Mouse (Mus musculus): ENCODE measurements around the gene Spo11. TPM values are rescaled to one million over a fixed set of nuclear protein-coding genes. Genes with fewer than 3 reads are reported as not detected.

The Spo11 gene
- not detected for polyA plus RNA-seq (2014; fragmentation: Illumina TruSeq; extraction: RNeasy Lipid Tissue Mini Kit (QIAGEN cat#74804); ENCODE audit: low read depth, low replicate concordance)

GRCm38 (mm10) chr2:172977409-172978130 is at the start of gene Spo11:
Gene Spo11 (plus strand): TSS chr2:172977700.

GRCm38 (mm10) chr2:172940003-172940798 is 37.3 kb upstream of the Spo11 start, which contains the start of gene Bmp7:
Gene Bmp7 (minus strand): TSS chr2:172940321.

GRCm38 (mm10) chr2:172999630-173000284 is 22.3 kb downstream of the Spo11 start, which contains the start of gene Rae1:
Gene Rae1 (plus strand): TSS chr2:173000117.

GRCm38 (mm10) chr2:173020430-173020829 is 42.9 kb downstream of the Spo11 start, which contains the start of gene Rbm38:
Gene Rbm38 (plus strand): TSS chr2:173020498.

Other genes with a start within 250 kb of the Spo11 start
- 0.13 TPM for gene Bmp7, start 37.4 kb upstream of the Spo11 start, polyA plus RNA-seq (2014; fragmentation: Illumina TruSeq; extraction: RNeasy Lipid Tissue Mini Kit (QIAGEN cat#74804); ENCODE audit: low read depth, low replicate concordance)
- gene Rae1, start 22.4 kb downstream of the Spo11 start, polyA plus RNA-seq (2014; fragmentation: Illumina TruSeq; extraction: RNeasy Lipid Tissue Mini Kit (QIAGEN cat#74804); ENCODE audit: low read depth, low replicate concordance): 15.5 TPM
- gene Rbm38, start 42.8 kb downstream of the Spo11 start, polyA plus RNA-seq (2014; fragmentation: Illumina TruSeq; extraction: RNeasy Lipid Tissue Mini Kit (QIAGEN cat#74804); ENCODE audit: low read depth, low replicate concordance): not detected
- gene Ctcfl, start 141.8 kb downstream of the Spo11 start, polyA plus RNA-seq (2014; fragmentation: Illumina TruSeq; extraction: RNeasy Lipid Tissue Mini Kit (QIAGEN cat#74804); ENCODE audit: low read depth, low replicate concordance): 0.45 TPM
- gene Pck1, start 175.3 kb downstream of the Spo11 start, polyA plus RNA-seq (2014; fragmentation: Illumina TruSeq; extraction: RNeasy Lipid Tissue Mini Kit (QIAGEN cat#74804); ENCODE audit: low read depth, low replicate concordance): 660 TPM
- gene Zbp1, start 241.2 kb downstream of the Spo11 start, polyA plus RNA-seq (2014; fragmentation: Illumina TruSeq; extraction: RNeasy Lipid Tissue Mini Kit (QIAGEN cat#74804); ENCODE audit: low read depth, low replicate concordance): 5.1 TPM